13 mouse cellular contexts compared by ENCODE assay signal in the genomic region with DNA sequence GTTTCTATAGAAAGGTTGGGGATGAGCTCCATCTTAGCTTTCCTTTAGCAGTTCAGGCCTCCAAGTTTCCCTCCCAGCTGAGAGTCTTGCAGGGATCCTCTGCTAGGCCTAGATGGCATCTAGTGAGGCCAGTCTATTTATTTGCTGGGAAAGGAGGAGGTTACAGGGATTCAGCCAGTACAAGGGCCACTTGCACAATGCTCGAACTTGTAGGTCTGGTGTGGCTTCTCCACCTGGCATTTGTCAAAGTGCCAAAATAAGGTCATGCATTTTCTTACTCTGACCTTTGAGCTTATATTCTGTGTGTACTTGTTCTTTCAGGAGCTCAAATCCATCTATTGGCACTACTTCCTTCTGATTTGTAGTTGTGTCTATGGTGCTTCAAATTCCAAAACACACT. TPM values are rescaled to one million over a fixed set of nuclear protein-coding genes. Genes with fewer than 3 reads are reported as not detected.
"Had no signal": no experiment of that assay in that cellular context is flagged by ENCODE, and none has a peak within 500 bp of the region (broad histone marks: within the 10 kb centered on the region; RNA-seq: fewer than 3 reads in every experiment).

TSS of gene Cyp3a25 (minus strand) at position 110 of the 400 bp plus-strand sequence.

RNA-seq across cellular contexts. Expression of gene Cyp3a25, which starts in this region (rescaled TPM):
- total RNA-seq: megakaryocyte progenitor cell, adult 5-6 weeks; midbrain, postnatal 0 days; monocyte, adult 5-6 weeks; neutrophil, adult 5-6 weeks had no signal
- polyA plus RNA-seq: lung, embryonic 15.5 days; macrophage; midbrain, embryonic 11.5 days; midbrain, embryonic 13.5 days; midbrain, embryonic 15.5 days; midbrain, postnatal 0 days; neural tube, embryonic 12.5 days; neural tube, embryonic 14.5 days; stomach, embryonic 14.5 days; thymus, postnatal 0 days had no signal
